Mouse (Mus musculus): ENCODE data around the gene Tmem144. TPM values are rescaled to one million over a fixed set of nuclear protein-coding genes. Genes with fewer than 3 reads are reported as not detected.

Tmem144 gene
- polyA plus RNA-seq, 1 experiment from 2014 or later: 4.0 TPM

GRCm38 (mm10) chr3:79858221-79858620 lies 5.6 kb upstream of the Tmem144 start:
- no peak overlapping the region for H3K4me3 ChIP-seq
- WGBS: 82% methylated on average over 3 of the region's 3 CpGs

GRCm38 (mm10) chr3:79857780-79858179 lies 5.2 kb upstream of the Tmem144 start:
- Histone ChIP-seq H3K27ac (no peak overlapping the region), H3K4me3 (no peak overlapping the region), H3K4me1 (no peaks in the 10 kb centered on the region), H3K9ac (no peak overlapping the region), H3K36me3 (no peaks in the 10 kb centered on the region), H3K9me3 (no peaks in the 10 kb centered on the region), H3K27me3 (no peaks in the 10 kb centered on the region), H3K4me2 (no peak overlapping the region)
- ATAC-seq (ENCODE audit: insufficient number of reproducible peaks, insufficient read depth, low FRiP score, low TSS enrichment, low read depth): no peak
- WGBS: 74% methylated on average over 5 of the region's 5 CpGs

More at GRCm38 (mm10) chr3:79858221-79858620, 5.6 kb upstream of the Tmem144 start:
- Histone ChIP-seq H3K4me1 (no peaks in the 10 kb centered on the region), H3K9me3 (no peaks in the 10 kb centered on the region), H3K9ac (no peak overlapping the region), H3K27me3 (no peaks in the 10 kb centered on the region), H3K36me3 (no peaks in the 10 kb centered on the region), H3K4me2 (no peak overlapping the region), H3K27ac (no peak overlapping the region)
- no peak for ATAC-seq (ENCODE audit: insufficient number of reproducible peaks, insufficient read depth, low FRiP score, low TSS enrichment, low read depth)

- Histone ChIP-seq H3K27ac (no peak overlapping the region), H3K9me3 (no peaks in the 10 kb centered on the region), H3K4me3 (no peak overlapping the region), H3K9ac (no peak overlapping the region), H3K27me3 (no peaks in the 10 kb centered on the region), H3K4me1 (no peaks in the 10 kb centered on the region), H3K4me2 (no peak overlapping the region), H3K36me3 (no peaks in the 10 kb centered on the region)
- WGBS: 76% methylated on average over 3 of the region's 3 CpGs
- no peak for ATAC-seq (ENCODE audit: insufficient number of reproducible peaks, insufficient read depth, low FRiP score, low TSS enrichment, low read depth)
Measured at GRCm38 (mm10) chr3:79852108-79852507, 465 bp downstream of the Tmem144 start.

- H3K4me2 ChIP-seq: no peak overlapping the region
- no peaks in the 10 kb centered on the region for H3K36me3 ChIP-seq
- no peaks in the 10 kb centered on the region for H3K9me3 ChIP-seq
- H3K9ac ChIP-seq: no peak overlapping the region
- no peak overlapping the region for H3K27ac ChIP-seq
- H3K27me3 ChIP-seq: no peaks in the 10 kb centered on the region
- WGBS: 30% methylated on average over 6 of the region's 6 CpGs
- ATAC-seq (ENCODE audit: insufficient number of reproducible peaks, insufficient read depth, low FRiP score, low TSS enrichment, low read depth): no peak
- H3K4me3 ChIP-seq: no peak overlapping the region
- H3K4me1 ChIP-seq: no peaks in the 10 kb centered on the region
Measured at GRCm38 (mm10) chr3:79850656-79851055, 1.9 kb downstream of the Tmem144 start.

GRCm38 (mm10) chr3:79849621-79850020 lies 3.0 kb downstream of the Tmem144 start:
- Histone ChIP-seq H3K4me1 (no peaks in the 10 kb centered on the region), H3K36me3 (no peaks in the 10 kb centered on the region), H3K9ac (no peak overlapping the region), H3K27me3 (no peaks in the 10 kb centered on the region), H3K4me2 (no peak overlapping the region), H3K27ac (no peak overlapping the region), H3K9me3 (no peaks in the 10 kb centered on the region), H3K4me3 (no peak overlapping the region)
- no peak for ATAC-seq (ENCODE audit: insufficient number of reproducible peaks, insufficient read depth, low FRiP score, low TSS enrichment, low read depth)
- WGBS: 86% methylated on average over 2 of the region's 2 CpGs

GRCm38 (mm10) chr3:79848841-79849240 lies 3.7 kb downstream of the Tmem144 start:
- Histone ChIP-seq H3K4me2 (no peak overlapping the region), H3K9ac (no peak overlapping the region), H3K4me3 (no peak overlapping the region), H3K27me3 (no peaks in the 10 kb centered on the region), H3K27ac (no peak overlapping the region), H3K36me3 (no peaks in the 10 kb centered on the region), H3K4me1 (no peaks in the 10 kb centered on the region), H3K9me3 (no peaks in the 10 kb centered on the region)
- WGBS: 19% methylated on average over 4 of the region's 4 CpGs
- ATAC-seq (ENCODE audit: insufficient number of reproducible peaks, insufficient read depth, low FRiP score, low TSS enrichment, low read depth): no peak

GRCm38 (mm10) chr3:79846633-79847032 lies 5.9 kb downstream of the Tmem144 start:
- H3K4me1 ChIP-seq: no peaks in the 10 kb centered on the region
- H3K36me3 ChIP-seq: no peaks in the 10 kb centered on the region
- no peaks in the 10 kb centered on the region for H3K9me3 ChIP-seq
- H3K4me3 ChIP-seq: no peak overlapping the region
- WGBS: 72% methylated on average over 5 of the region's 5 CpGs
- no peak for ATAC-seq (ENCODE audit: insufficient number of reproducible peaks, insufficient read depth, low FRiP score, low TSS enrichment, low read depth)
- H3K9ac ChIP-seq: no peak overlapping the region
- H3K4me2 ChIP-seq: no peak overlapping the region
- H3K27ac ChIP-seq: no peak overlapping the region
- no peaks in the 10 kb centered on the region for H3K27me3 ChIP-seq

- no peak overlapping the region for H3K4me3 ChIP-seq
- no peaks in the 10 kb centered on the region for H3K9me3 ChIP-seq
- H3K27ac ChIP-seq: no peak overlapping the region
- WGBS: 88% methylated on average over 9 of the region's 9 CpGs
- ATAC-seq (ENCODE audit: insufficient number of reproducible peaks, insufficient read depth, low FRiP score, low TSS enrichment, low read depth): no peak
- no peaks in the 10 kb centered on the region for H3K27me3 ChIP-seq
- H3K4me1 ChIP-seq: no peaks in the 10 kb centered on the region
- H3K36me3 ChIP-seq: no peaks in the 10 kb centered on the region
- no peak overlapping the region for H3K4me2 ChIP-seq
- no peak overlapping the region for H3K9ac ChIP-seq
Measured at GRCm38 (mm10) chr3:79843999-79844398, 8.6 kb downstream of the Tmem144 start.

- under 1% methylated on average over 19 of the region's 19 CpGs for WGBS
- Histone ChIP-seq H3K27ac (peak overlapping the region; percentile 77), H3K4me3 (peak overlapping the region; percentile 59)
Measured at GRCm38 (mm10) chr3:79842616-79843016, 10.0 kb downstream of the Tmem144 start.

GRCm38 (mm10) chr3:79842165-79842564 lies 10.4 kb downstream of the Tmem144 start:
- no peaks in the 10 kb centered on the region for H3K9me3 ChIP-seq
- WGBS: 8% methylated on average over 12 of the region's 12 CpGs
- H3K4me2 ChIP-seq: peak overlapping the region; percentile 71
- no peaks in the 10 kb centered on the region for H3K36me3 ChIP-seq
- H3K27me3 ChIP-seq: no peaks in the 10 kb centered on the region
- peak; percentile 69; the same call in 1 of the 2 replicates for ATAC-seq (ENCODE audit: insufficient number of reproducible peaks, insufficient read depth, low FRiP score, low TSS enrichment, low read depth)
- H3K9ac ChIP-seq: peak overlapping the region; percentile 76
- H3K4me3 ChIP-seq: peak overlapping the region; percentile 59
- H3K27ac ChIP-seq: peak overlapping the region; percentile 77; the same call in 1 of the 2 replicates
- peaks cover 2% of the 10 kb centered on the region; the same call in 1 of the 2 replicates for H3K4me1 ChIP-seq

More at GRCm38 (mm10) chr3:79842616-79843016, 10.0 kb downstream of the Tmem144 start:
- Histone ChIP-seq H3K36me3 (no peaks in the 10 kb centered on the region), H3K4me1 (peaks cover 2% of the 10 kb centered on the region; the same call in 1 of the 2 replicates), H3K4me2 (peak overlapping the region; percentile 71), H3K9ac (peak overlapping the region; percentile 76), H3K27me3 (no peaks in the 10 kb centered on the region), H3K9me3 (no peaks in the 10 kb centered on the region)
- peak; percentile 86 for ATAC-seq (ENCODE audit: insufficient number of reproducible peaks, insufficient read depth, low FRiP score, low TSS enrichment, low read depth)

- no peaks in the 10 kb centered on the region for H3K36me3 ChIP-seq
- H3K27me3 ChIP-seq: no peaks in the 10 kb centered on the region
- H3K4me1 ChIP-seq: peaks cover 2% of the 10 kb centered on the region; the same call in 1 of the 2 replicates
- 82% methylated on average over 6 of the region's 6 CpGs for WGBS
- no peak overlapping the region for H3K9ac ChIP-seq
- peak overlapping the region; percentile 59 for H3K4me3 ChIP-seq
- no peak overlapping the region for H3K27ac ChIP-seq
- no peak for ATAC-seq (ENCODE audit: insufficient number of reproducible peaks, insufficient read depth, low FRiP score, low TSS enrichment, low read depth)
- H3K9me3 ChIP-seq: no peaks in the 10 kb centered on the region
- H3K4me2 ChIP-seq: peak overlapping the region; percentile 71
Measured at GRCm38 (mm10) chr3:79841475-79841874, 11.1 kb downstream of the Tmem144 start.

GRCm38 (mm10) chr3:79838751-79839150 lies 13.8 kb downstream of the Tmem144 start:
- ATAC-seq (ENCODE audit: insufficient number of reproducible peaks, insufficient read depth, low FRiP score, low TSS enrichment, low read depth): no peak
- 59% methylated on average over 6 of the region's 6 CpGs for WGBS
- H3K36me3 ChIP-seq: no peaks in the 10 kb centered on the region

More at GRCm38 (mm10) chr3:79838751-79839150, 13.8 kb downstream of the Tmem144 start:
- Histone ChIP-seq H3K27me3 (no peaks in the 10 kb centered on the region), H3K9me3 (no peaks in the 10 kb centered on the region), H3K4me1 (peaks cover 2% of the 10 kb centered on the region; the same call in 1 of the 2 replicates), H3K4me2 (no peak overlapping the region), H3K4me3 (no peak overlapping the region), H3K27ac (no peak overlapping the region), H3K9ac (no peak overlapping the region)

Measured in embryonic facial prominence, embryonic 13.5 days (tissue).